Mouse (Mus musculus) layer of hippocampus, adult 8-10 months (tissue): ENCODE results near the gene Arl11. TPM values are rescaled to one million over a fixed set of nuclear protein-coding genes. Genes with fewer than 3 reads are reported as not detected.
"Not testable (repeated sequence)": the region's sequence is repeated elsewhere in the genome, so short reads cannot be mapped to it uniquely, and the experiment has no call there.

Source experiments
- DNase-seq, 2 experiments: peaks; one replicate each; pipeline ENCODE4 v3.0.0; 2022; ENCODE audit warnings: low spot score in 2 of 2
- total RNA-seq, 4 experiments: library from RNA; stranded (reverse); gene quantifications; 2 replicates each; pipeline ENCODE4 v1.2.4; 2022

Arl11 gene
- 1 to 10 TPM in 2 of 4 experiments, under 1 TPM in 2; 0.35 to 4.4 (median 2.2) TPM for total RNA-seq

DNA sequence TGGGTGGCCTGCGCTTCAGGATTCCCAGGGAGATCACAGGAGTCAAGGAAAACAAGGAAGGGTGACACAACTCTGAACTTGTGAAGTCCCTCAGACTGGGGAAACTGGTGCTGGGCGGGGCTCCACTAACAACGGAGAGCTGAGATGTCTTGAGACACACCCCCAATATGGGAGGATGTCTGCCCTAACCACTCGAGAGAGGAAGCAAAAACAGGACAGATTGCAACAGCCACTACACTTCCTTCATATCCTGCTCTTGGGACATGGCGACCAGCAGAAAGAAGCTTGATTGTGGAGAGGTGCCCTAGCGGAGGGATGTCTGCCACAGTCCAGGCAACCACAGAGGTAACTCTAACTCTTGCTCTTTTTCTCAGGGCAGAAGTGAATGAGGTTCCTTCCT lies at the start of gene Arl11:
Gene Arl11, plus strand, starts transcription at position 161 of the 400 bp plus-strand sequence.
- no peak for DNase-seq

DNA sequence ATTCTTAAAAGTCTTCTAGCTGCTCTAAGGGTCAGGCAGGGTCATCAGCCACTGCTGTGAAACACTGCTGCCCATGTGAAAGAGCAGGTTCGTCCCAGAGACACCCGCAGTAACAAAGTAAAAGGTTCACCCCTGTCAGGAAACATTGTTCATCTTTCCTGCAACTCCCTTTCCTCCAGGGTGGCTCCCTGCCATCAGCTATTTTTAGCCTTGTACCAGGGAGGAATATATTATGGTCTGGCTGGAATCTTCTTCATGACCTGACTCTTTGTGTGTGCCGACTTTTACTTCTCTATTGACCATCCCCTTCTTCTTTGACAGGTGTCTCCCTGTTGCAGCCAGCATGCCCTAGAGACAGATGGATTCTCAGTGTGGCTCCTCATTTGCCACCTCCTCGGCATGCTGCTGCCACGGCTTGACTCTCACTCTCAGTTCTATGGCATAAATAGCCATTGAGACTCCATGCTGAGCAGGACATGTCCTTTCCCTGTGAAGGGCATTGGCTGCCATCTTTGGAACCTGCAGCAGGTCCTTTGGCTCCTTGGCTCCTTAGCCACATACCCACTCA lies 41.6 kb upstream of the Arl11 start:
- no peak for DNase-seq

DNA sequence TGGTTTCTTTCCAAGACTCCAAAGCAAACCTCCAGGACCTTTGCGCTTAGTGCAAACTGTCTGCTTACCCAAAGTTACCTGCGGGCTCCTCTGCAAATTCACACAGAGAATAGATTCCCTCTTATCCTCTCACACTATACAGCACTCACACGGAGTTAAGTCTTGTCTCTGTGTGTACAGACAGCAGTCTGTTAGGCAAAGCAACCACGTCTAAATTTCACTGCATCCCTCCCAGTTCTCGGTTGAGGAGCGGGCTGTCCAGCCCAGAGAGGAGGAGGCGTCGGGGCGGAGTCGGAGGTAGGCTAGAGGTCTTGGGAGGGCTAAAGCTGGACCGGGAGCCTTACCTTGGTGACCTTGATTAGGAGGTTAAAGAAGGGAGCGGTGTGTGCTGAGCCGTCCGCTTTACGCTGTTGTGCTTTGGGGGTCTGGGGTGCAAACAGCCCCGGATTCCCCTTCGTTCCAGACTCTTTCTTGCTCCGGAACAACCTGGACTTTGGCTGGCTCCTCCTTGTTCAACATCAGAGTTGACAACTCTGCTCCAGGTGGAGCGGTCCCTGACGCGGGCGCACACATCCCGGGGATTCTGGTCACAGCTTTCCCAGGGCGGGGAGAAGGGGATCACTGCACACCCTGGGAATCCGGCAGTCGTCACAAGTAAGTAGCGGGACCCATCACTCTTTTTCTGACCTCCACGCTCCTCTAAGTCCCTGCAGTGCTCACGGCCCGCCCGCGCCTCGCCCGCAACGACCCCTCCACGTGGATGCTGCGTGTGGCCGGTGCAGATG lies 34.9 kb upstream of the Arl11 start:
- no peak for DNase-seq

GRCm38 (mm10) chr14:61277285-61277684 lies 32.3 kb upstream of the Arl11 start:
- no peak for DNase-seq

GRCm38 (mm10) chr14:61278676-61279300 lies 30.8 kb upstream of the Arl11 start:
- no peak for DNase-seq

- DNase-seq, result no peak
Observed at GRCm38 (mm10) chr14:61288606-61289286, 20.8 kb upstream of the Arl11 start.

DNA sequence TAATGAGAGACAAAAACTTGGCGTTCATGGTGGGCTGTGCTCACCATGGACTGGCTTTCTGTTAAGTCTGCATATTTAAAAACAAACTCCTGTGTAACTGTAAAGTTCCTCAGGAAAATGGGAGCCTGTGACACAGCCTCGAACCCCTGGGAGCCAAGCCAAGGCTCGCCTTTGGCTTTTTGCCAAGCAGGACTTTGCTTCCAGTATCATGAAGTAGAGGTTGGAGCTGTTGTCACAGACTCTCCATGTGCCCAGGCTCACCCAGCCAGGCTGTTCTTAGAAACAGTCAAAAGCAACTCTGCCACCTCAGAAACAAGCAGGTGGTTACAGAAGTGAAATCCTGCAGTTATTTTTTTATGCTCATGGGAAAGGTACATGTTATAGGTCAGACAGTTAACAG lies 18.9 kb upstream of the Arl11 start:
- no peak for DNase-seq

DNA sequence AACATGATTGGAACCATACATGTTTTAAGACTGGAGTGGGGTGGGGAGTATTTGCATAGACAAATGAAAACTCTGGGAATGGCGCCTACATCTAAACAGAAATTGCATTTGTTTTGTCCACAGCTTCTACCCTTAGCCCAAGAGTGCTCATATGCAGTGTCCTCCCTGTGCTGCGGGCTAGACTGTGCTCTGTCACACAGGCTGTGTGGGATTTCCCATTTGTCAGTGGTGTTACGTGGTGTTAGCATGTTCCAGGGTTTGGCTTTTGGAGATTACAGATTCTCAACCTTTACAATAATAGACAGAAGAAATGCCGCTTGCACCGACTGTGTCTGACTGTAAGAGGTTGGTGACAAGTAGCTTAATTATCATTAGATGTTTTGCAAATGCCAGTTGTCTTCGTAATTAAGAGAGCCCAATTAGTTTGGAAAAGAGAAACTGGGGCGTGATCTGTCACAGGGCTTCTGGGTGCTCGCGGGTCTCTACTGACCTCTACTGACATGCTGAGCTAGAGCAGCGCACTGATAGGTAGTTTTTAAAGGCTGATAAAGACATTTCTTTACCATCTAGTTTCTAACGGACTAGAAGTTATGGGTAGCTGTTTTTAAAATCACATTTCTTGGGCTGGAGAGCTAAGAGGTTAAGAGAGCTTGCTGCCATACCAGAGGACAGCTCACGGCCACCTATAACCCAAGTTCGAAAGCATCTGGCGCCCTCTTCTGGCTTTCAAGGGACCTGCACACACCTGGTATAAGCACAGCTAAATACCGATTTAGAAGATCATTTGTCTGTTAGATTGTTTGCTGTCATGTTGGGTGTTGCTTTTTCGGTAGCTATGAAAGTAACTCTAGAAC lies 15.4 kb upstream of the Arl11 start:
- DNase-seq, result peak; percentile 25 to 69

GRCm38 (mm10) chr14:61294738-61295079 lies 14.8 kb upstream of the Arl11 start:
- DNase-seq, result peak in 1 of 2 experiments; percentile 44

DNA sequence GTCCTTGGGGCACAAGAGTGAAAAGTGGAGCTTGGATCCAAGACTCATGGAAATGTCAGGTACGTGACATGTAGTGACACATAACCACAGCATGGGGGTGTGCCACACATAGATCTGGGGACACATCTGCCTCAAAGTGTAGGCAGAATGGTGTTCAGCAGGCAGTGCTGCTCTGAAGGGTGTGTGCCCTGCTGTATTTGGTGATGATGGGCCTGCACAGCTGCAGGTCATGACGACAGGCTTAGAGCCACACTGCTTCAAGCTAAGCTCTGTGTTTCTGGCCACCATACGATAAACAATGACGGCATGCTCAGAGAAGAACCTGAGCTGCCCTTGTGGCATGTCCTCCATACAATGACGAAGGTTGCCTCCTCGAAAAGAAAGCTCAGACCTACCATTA lies 9.7 kb upstream of the Arl11 start:
- DNase-seq, result no peak

DNA sequence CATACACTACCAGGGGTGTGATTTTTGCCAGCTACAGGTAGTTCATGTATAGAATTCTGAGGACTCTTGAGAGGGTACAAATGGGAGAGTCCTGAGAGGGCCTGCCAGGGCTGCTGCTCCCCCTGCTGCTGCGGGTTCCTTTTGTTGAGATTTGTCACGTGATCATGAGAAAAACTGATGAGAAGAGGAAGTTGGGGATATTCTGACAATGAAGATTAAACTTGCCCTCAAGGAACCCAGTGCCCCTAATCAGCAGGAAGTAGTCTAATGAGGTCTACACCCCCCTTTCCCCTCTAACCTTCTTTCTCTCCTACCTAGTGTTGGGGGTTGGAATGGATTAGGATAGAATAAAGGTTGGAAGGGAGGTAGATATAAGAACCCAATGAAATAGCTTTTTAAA lies 8.2 kb upstream of the Arl11 start:
- DNase-seq, result no peak

GRCm38 (mm10) chr14:61302428-61302827 lies 7.1 kb upstream of the Arl11 start:
- no peak for DNase-seq

GRCm38 (mm10) chr14:61303969-61304609 lies 5.5 kb upstream of the Arl11 start:
- no peak for DNase-seq

- no peak for DNase-seq
Observed at GRCm38 (mm10) chr14:61310036-61310772, 651 bp downstream of the Arl11 start.

GRCm38 (mm10) chr14:61310963-61311362 lies 1.4 kb downstream of the Arl11 start:
- DNase-seq, result no peak

DNA sequence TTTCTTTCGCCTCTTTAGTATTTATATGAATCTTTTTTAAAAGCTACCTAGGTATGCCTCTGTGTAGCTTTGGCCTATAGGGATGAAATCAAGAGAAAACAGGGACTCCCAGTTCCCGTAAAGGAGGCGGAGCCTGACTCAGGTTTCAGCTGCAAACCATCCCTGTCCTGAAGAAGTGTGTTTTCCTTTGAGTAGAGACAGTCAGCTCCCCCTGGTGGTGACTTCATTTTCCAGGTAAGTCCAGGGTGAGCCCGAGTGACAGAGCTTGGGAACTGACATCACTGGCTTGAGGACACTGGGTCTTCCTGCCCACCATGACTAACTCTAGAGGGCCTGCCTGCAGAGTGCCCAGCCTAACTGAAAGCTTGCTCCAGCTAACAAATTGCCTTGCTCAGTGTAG lies 7.3 kb downstream of the Arl11 start:
- DNase-seq, result peak in 1 of 2 experiments; percentile 45

DNA sequence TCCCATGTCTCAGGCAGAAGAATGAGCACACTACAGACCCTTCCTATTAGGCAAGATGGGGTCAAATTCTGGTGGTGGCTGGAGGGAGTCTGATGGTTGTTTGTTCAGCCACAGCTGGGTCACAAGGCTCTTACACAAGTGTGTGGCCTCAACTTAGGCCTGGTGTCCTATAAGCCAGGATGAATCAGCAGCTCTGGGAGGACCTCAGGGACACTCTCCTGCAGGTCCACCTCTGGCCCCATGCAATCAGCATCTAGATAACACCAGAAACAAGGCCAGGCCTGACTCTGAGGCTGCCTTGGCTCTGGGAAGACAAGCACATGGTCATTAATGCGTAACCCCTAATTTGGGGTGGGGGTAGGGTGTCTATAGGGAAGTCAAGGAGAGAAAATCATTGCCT lies 11.2 kb downstream of the Arl11 start:
- DNase-seq, result no peak

- no peak for DNase-seq
Observed at GRCm38 (mm10) chr14:61321200-61321599, 11.6 kb downstream of the Arl11 start.

DNA sequence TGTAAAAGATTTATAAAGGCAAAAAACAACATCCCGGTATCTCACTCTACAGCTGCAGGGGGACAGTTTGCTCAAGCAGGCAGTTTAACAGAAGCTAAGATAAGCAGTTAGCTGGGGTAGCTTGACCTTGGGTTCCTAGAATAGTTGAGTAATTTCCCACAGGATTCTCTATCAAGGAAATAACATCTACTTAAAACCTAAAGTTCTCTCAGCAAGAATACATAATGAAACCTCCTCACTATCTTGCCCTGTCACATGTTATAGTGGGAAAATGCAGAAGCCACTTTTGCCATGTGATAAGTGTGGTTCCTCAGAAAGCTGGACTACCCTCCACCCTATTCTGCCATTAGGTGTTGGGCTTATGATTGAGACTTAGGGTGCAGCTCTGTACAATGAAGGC lies 13.2 kb downstream of the Arl11 start:
- DNase-seq, result no peak

DNA sequence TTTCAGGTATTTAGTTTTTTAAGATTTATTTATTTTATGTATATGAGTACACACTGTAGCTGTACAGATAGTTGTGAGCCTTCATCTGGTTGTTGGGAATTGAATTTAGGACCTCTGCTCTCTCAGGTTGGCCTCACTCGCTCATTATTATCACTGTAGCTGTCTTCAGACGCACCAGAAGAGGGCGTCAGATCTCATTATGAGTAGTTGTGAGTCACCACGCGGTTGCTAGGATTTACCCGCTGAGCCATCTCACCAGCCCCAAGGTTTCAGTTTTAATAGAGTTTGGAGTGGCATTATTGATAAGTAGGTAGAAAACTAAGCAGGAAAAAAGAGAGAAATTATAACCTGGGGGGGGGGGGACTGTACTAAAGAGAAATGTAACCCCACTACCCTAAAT lies 17.5 kb downstream of the Arl11 start:
- not testable (repeated sequence) for DNase-seq
